Mouse (Mus musculus): ENCODE measurements around the gene Ist1.

DNA sequence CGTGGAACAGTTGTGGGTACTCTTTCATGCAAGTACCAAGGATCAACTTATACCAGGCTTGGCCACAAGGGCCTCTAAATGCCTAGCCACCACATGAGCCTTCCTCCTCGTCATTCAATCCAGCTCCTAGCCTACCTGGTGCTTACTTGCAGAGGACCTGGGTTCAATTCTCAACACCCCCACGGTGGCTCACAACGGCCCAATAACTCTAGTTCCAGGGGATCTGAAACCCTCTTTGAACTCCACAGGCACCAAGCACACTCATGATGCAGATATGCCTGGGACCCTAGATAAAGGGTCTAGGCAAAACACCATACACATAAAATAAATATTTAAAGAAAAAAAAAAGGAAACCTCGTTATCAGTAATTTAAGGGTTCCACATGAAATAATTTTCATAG, 1.3 kb downstream of the Ist1 start:
- TF ChIP-seq CTCF (IDR thresholded peaks at IDR 0.05; ENCODE audit: extremely low read depth, insufficient read length, insufficient replicate concordance, low read depth, low read length): peak; percentile 27; the same call in 1 of the 2 replicates
- no peak for TF ChIP-seq POLR2A (IDR thresholded peaks at IDR 0.05; ENCODE audit: low read depth, low read length)
